Mouse (Mus musculus) urinary bladder, adult 2 months (tissue): Measurements from ENCODE around the gene Gm6096. TPM values are rescaled to one million over a fixed set of nuclear protein-coding genes. Genes with fewer than 3 reads are reported as not detected.

Experiments used
- polyA plus RNA-seq: library from polyadenylated mRNA; depleted of rRNA; stranded (reverse); fragments of >200 nt; gene quantifications from 2 replicates; pipeline ENCODE4 v1.2.3, GENCODE M21; 2012; rRNA removed

The Gm6096 gene
- polyA plus RNA-seq, 1 experiment, result not detected

Other genes with a start within 250 kb of the Gm6096 start
- gene Scgb2b27, start 237.1 kb upstream of the Gm6096 start, polyA plus RNA-seq, result not detected in 2 replicates
- gene Scgb1b27, start 229.6 kb upstream of the Gm6096 start, polyA plus RNA-seq, result not detected in 2 replicates
- gene Scgb1b30, start 155.6 kb upstream of the Gm6096 start, polyA plus RNA-seq, result not detected in 2 replicates
- gene Wtip, start 117.8 kb upstream of the Gm6096 start, polyA plus RNA-seq, result 23.0 and 23.3 TPM in 2 replicates
- 76.1 and 90.3 TPM in 2 replicates for gene Uba2, start 81.4 kb upstream of the Gm6096 start, polyA plus RNA-seq
- 34.9 and 44.6 TPM in 2 replicates for gene Pdcd2l, start 54.4 kb upstream of the Gm6096 start, polyA plus RNA-seq
- 242 and 345 TPM in 2 replicates for gene Gpi1, start 20.7 kb upstream of the Gm6096 start, polyA plus RNA-seq
- 31.1 and 31.4 TPM in 2 replicates for gene 4931406P16Rik, start 62.5 kb downstream of the Gm6096 start, polyA plus RNA-seq
- 61.6 and 77.2 TPM in 2 replicates for gene Lsm14a, start 142.3 kb downstream of the Gm6096 start, polyA plus RNA-seq